Mouse (Mus musculus) stomach, postnatal 0 days (tissue): ENCODE data around the gene Cacna2d4.

Experiments used
- CTCF ChIP-seq: IDR thresholded peaks from 2 replicates; pipeline ENCODE4 v1.5.1; 2016; ENCODE audit warnings: antibody characterized with exemption, low read depth, mild to moderate bottlenecking, moderate library complexity
- EP300 ChIP-seq: optimal IDR thresholded peaks from 2 replicates; pipeline ENCODE3; 2016; ENCODE audit warnings: antibody characterized with exemption

DNA sequence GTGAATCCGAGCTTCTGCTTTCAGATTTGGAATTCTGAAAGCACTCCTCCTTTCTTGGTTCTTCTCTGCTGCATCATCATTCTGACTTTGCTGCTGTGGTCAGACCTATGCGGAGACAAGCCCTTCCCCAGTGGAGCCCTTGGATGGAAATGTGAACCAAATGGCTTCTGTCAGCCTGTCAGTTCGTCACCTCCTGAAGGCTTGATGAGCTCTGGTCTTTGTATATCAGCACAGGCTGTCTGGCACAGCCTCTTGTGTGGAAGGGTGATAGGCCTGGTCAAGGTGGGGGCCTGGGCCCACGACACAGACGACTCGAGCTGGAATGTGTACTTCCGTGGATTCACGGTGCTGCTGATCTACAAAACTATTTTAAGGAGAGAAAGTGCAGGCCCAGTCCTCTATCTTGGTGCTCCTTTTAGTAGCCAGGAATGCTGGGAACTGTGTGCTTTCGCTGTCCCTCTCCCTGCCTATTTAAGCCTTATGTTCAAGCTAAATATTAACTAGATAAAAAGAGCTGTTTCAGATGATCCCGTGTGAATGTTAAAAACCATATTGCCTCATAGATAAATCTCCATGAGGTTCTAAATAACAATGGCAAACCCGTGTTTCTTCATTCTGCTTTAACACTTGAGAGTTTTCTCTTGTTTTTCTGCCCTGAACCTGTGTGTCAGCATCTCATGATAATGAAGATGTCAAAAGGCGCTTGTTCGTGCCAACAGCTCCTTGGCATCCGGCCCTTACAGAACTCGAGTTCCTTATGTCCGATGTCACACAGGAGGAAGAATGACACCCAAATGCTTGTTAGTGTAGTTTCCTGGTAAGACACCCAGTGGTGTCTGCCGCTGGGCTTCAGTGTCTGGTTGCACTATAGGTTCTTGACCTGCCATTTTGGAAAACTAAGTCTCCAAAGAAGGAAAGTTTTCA lies 39.7 kb upstream of the Cacna2d4 start, which contains the start of gene Cacna1c:
- TF ChIP-seq CTCF, result no peak
- TF ChIP-seq EP300, result no peak
